Mouse (Mus musculus) forebrain, embryonic 10.5 days (tissue): Measurements from ENCODE around the gene Sh3gl1. TPM values are rescaled to one million over a fixed set of nuclear protein-coding genes. Genes with fewer than 3 reads are reported as not detected.
A peak's percentile ranks its signal among the peaks of the same experiment; 100 is the strongest.

Source experiments
- DNase-seq: peaks from one replicate; pipeline ENCODE4 v3.0.0-alpha.2; 2017; ENCODE audit warnings: low spot score; ENCODE audit errors: extremely low spot score
- H3K27ac ChIP-seq: fragments of 300-500 bp; sonication (generic); 2 replicates; pipeline ENCODE4 v1.5.1; 2016; ENCODE audit warnings: mild to moderate bottlenecking
- H3K27me3 ChIP-seq: fragments of 300-500 bp; sonication (generic); 2 replicates; pipeline ENCODE4 v1.6.1; 2016; ENCODE audit warnings: mild to moderate bottlenecking; ENCODE audit not compliant: poor library complexity, severe bottlenecking
- H3K36me3 ChIP-seq: fragments of 300-500 bp; sonication (generic); replicated peaks from 2 replicates; pipeline ENCODE4 v1.6.1; 2016; ENCODE audit warnings: mild to moderate bottlenecking, moderate library complexity
- H3K4me1 ChIP-seq: fragments of 300-500 bp; sonication (generic); 2 replicates; pipeline ENCODE4 v1.6.1; 2016
- H3K4me3 ChIP-seq: fragments of 300-500 bp; sonication (generic); 2 replicates; pipeline ENCODE4 v1.5.1; 2016; ENCODE audit warnings: mild to moderate bottlenecking, moderate library complexity
- H3K9me3 ChIP-seq: fragments of 300-500 bp; sonication (generic); 2 replicates; pipeline ENCODE4 v1.6.1; 2016; ENCODE audit warnings: mild to moderate bottlenecking, moderate library complexity
- WGBS: fragments of 180-500 bp; shearing (Covaris S2); methylation state at CpG from one replicate; pipeline ENCODE4 v1.1.7; 2016; 5-methylcytosine and 5-hydroxymethylcytosine counted together
- polyA plus RNA-seq: library from polyadenylated mRNA; unstranded; fragments of >200 nt; fragmentation: Nextera tagmentation; extraction: Ambion mirVana; gene quantifications from 2 replicates; pipeline ENCODE4 v1.2.1, GENCODE M21; 2016

Sh3gl1 gene
- polyA plus RNA-seq, 1 experiment from 2014 or later = 152 TPM

- Histone ChIP-seq H3K4me3 (peak within 1 kb of the TSS; percentile 73), H3K27ac (peak within 1 kb of the TSS; percentile 85), H3K4me1 (peaks cover 13% of the 10 kb centered on the region), H3K27me3 (no peaks in the 10 kb centered on the region), H3K9me3 (no peaks in the 10 kb centered on the region; the same call in 1 of the 2 replicates), H3K36me3 (peaks cover 21% of the 10 kb centered on the region)
- peak; percentile 79 for DNase-seq
- WGBS = 8% methylated on average over 35 of the region's 35 CpGs
Measured at GRCm38 (mm10) chr17:55986030-55986961, 50.1 kb downstream of the Sh3gl1 start, which contains the start of gene Fsd1. Fsd1 (plus strand) TSS chr17:55986509.

- peaks cover 20% of the 10 kb centered on the region for H3K4me1 ChIP-seq
- peaks cover 8% of the 10 kb centered on the region for H3K27me3 ChIP-seq
- DNase-seq = no peak
- H3K36me3 ChIP-seq = peaks cover 27% of the 10 kb centered on the region
- no peaks in the 10 kb centered on the region for H3K9me3 ChIP-seq
- H3K4me3 ChIP-seq = no peak overlapping the region
- WGBS = 54% methylated on average over 3 of the region's 3 CpGs
- H3K27ac ChIP-seq = no peak overlapping the region
Measured at GRCm38 (mm10) chr17:55977301-55977700, 59.1 kb downstream of the Sh3gl1 start.

- Histone ChIP-seq H3K27ac (peak overlapping the region; percentile 26; the same call in 1 of the 2 replicates), H3K27me3 (peaks cover 15% of the 10 kb centered on the region), H3K9me3 (no peaks in the 10 kb centered on the region), H3K4me3 (no peak overlapping the region), H3K36me3 (peaks cover 27% of the 10 kb centered on the region), H3K4me1 (peaks cover 25% of the 10 kb centered on the region)
- peak; percentile 69 for DNase-seq
- WGBS = 17% methylated on average over 13 of the region's 13 CpGs
Measured at GRCm38 (mm10) chr17:55976255-55976862, 60.1 kb downstream of the Sh3gl1 start.

GRCm38 (mm10) chr17:55971453-55971852 lies 65.0 kb downstream of the Sh3gl1 start:
- H3K27me3 ChIP-seq = peaks cover 30% of the 10 kb centered on the region
- no peaks in the 10 kb centered on the region for H3K9me3 ChIP-seq
- peak overlapping the region; percentile 65 for H3K4me3 ChIP-seq
- no peak for DNase-seq
- peak overlapping the region; percentile 90 for H3K27ac ChIP-seq
- peaks cover 48% of the 10 kb centered on the region for H3K36me3 ChIP-seq
- 25% methylated on average over 22 of the region's 22 CpGs for WGBS
- peaks cover 50% of the 10 kb centered on the region for H3K4me1 ChIP-seq

GRCm38 (mm10) chr17:55969966-55970891 lies 66.2 kb downstream of the Sh3gl1 start, which contains the start of gene Shd:
Shd (plus strand) TSS chr17:55970467.
- peak within 1 kb of the TSS; percentile 90 for H3K27ac ChIP-seq
- peaks cover 30% of the 10 kb centered on the region for H3K27me3 ChIP-seq
- WGBS = 8% methylated on average over 55 of the region's 55 CpGs
- H3K9me3 ChIP-seq = no peaks in the 10 kb centered on the region
- H3K4me1 ChIP-seq = peaks cover 45% of the 10 kb centered on the region
- H3K4me3 ChIP-seq = peak within 1 kb of the TSS; percentile 65
- H3K36me3 ChIP-seq = peaks cover 60% of the 10 kb centered on the region
- DNase-seq = peak; percentile 85

GRCm38 (mm10) chr17:55969560-55969959 lies 66.9 kb downstream of the Sh3gl1 start:
- Histone ChIP-seq H3K9me3 (no peaks in the 10 kb centered on the region), H3K4me1 (peaks cover 45% of the 10 kb centered on the region), H3K27me3 (peaks cover 30% of the 10 kb centered on the region), H3K27ac (peak overlapping the region; percentile 90), H3K36me3 (peaks cover 61% of the 10 kb centered on the region), H3K4me3 (peak overlapping the region; percentile 65)
- DNase-seq = peak; percentile 54
- WGBS = 58% methylated on average over 14 of the region's 14 CpGs

- Histone ChIP-seq H3K36me3 (peaks cover 61% of the 10 kb centered on the region), H3K4me1 (peaks cover 45% of the 10 kb centered on the region), H3K27ac (peak overlapping the region; percentile 90; the same call in 1 of the 2 replicates), H3K4me3 (no peak overlapping the region), H3K27me3 (peaks cover 30% of the 10 kb centered on the region), H3K9me3 (no peaks in the 10 kb centered on the region)
- 75% methylated on average over 7 of the region's 7 CpGs for WGBS
- no peak for DNase-seq
Measured at GRCm38 (mm10) chr17:55968210-55968609, 68.2 kb downstream of the Sh3gl1 start.

- no peak overlapping the region for H3K27ac ChIP-seq
- WGBS = 93% methylated on average over 4 of the region's 4 CpGs
Measured at GRCm38 (mm10) chr17:55967186-55967585, 69.2 kb downstream of the Sh3gl1 start.

More at GRCm38 (mm10) chr17:55967186-55967585, 69.2 kb downstream of the Sh3gl1 start:
- Histone ChIP-seq H3K27me3 (peaks cover 21% of the 10 kb centered on the region), H3K4me3 (no peak overlapping the region), H3K36me3 (peaks cover 62% of the 10 kb centered on the region), H3K4me1 (peaks cover 39% of the 10 kb centered on the region), H3K9me3 (no peaks in the 10 kb centered on the region)
- DNase-seq = no peak

Other genes starting within 250 kb of the Sh3gl1 start
- 9.1 and 10.5 TPM in 2 replicates for gene Zfp119a, start 157.7 kb downstream of the Sh3gl1 start, polyA plus RNA-seq
- gene Zfp959, start 144.5 kb downstream of the Sh3gl1 start, polyA plus RNA-seq = 12.9 and 15.3 TPM in 2 replicates
- gene Zfp119b, start 87.1 kb downstream of the Sh3gl1 start, polyA plus RNA-seq = 6.4 and 6.6 TPM in 2 replicates
- gene Ebi3, start 84.0 kb downstream of the Sh3gl1 start, polyA plus RNA-seq = 1.4 and 1.9 TPM in 2 replicates
- 29.2 and 30.4 TPM in 2 replicates for gene Yju2, start 77.5 kb downstream of the Sh3gl1 start, polyA plus RNA-seq
- 42.1 and 50.3 TPM in 2 replicates for gene Shd, start 66.2 kb downstream of the Sh3gl1 start, polyA plus RNA-seq
- gene Fsd1, start 50.1 kb downstream of the Sh3gl1 start, polyA plus RNA-seq = 74.4 and 80.9 TPM in 2 replicates
- gene Stap2, start 31.1 kb downstream of the Sh3gl1 start, polyA plus RNA-seq = 5.6 and 7.4 TPM in 2 replicates
- 105 and 114 TPM in 2 replicates for gene Mpnd, start 30.9 kb downstream of the Sh3gl1 start, polyA plus RNA-seq
- 53.9 and 54.7 TPM in 2 replicates for gene Chaf1a, start 3.8 kb upstream of the Sh3gl1 start, polyA plus RNA-seq
- gene Ubxn6, start 38.4 kb upstream of the Sh3gl1 start, polyA plus RNA-seq = 30.2 and 32.4 TPM in 2 replicates
- 188 and 200 TPM in 2 replicates for gene Hdgfl2, start 43.0 kb upstream of the Sh3gl1 start, polyA plus RNA-seq
- 0.05 and 0.09 TPM in 2 replicates for gene Plin4, start 73.2 kb upstream of the Sh3gl1 start, polyA plus RNA-seq
- gene Plin5, start 81.0 kb upstream of the Sh3gl1 start, polyA plus RNA-seq = 0.25 and 0.33 TPM in 2 replicates
- gene Lrg1, start 85.4 kb upstream of the Sh3gl1 start, polyA plus RNA-seq = not detected in 2 replicates
- 0.44 and 0.67 TPM in 2 replicates for gene Sema6b, start 103.7 kb upstream of the Sh3gl1 start, polyA plus RNA-seq
- 7.4 and 8.1 TPM in 2 replicates for gene Tnfaip8l1, start 125.8 kb upstream of the Sh3gl1 start, polyA plus RNA-seq
- 75.5 and 78.5 TPM in 2 replicates for gene Mydgf, start 147.3 kb upstream of the Sh3gl1 start, polyA plus RNA-seq
- 49.7 and 51.2 TPM in 2 replicates for gene Dpp9, start 182.3 kb upstream of the Sh3gl1 start, polyA plus RNA-seq
- 11.5 and 13.2 TPM in 2 replicates for gene Fem1a, start 220.2 kb upstream of the Sh3gl1 start, polyA plus RNA-seq
- gene Ticam1, start 240.2 kb upstream of the Sh3gl1 start, polyA plus RNA-seq = 2.4 and 2.6 TPM in 2 replicates